Mouse (Mus musculus): ENCODE measurements around the gene Nhej1. TPM values are rescaled to one million over a fixed set of nuclear protein-coding genes. Genes with fewer than 3 reads are reported as not detected.

Gene Nhej1
- polyA plus RNA-seq (2015; fragmentation: Nextera tagmentation; extraction: Ambion mirVana) = 8.4 and 10.6 TPM in 2 replicates

DNA sequence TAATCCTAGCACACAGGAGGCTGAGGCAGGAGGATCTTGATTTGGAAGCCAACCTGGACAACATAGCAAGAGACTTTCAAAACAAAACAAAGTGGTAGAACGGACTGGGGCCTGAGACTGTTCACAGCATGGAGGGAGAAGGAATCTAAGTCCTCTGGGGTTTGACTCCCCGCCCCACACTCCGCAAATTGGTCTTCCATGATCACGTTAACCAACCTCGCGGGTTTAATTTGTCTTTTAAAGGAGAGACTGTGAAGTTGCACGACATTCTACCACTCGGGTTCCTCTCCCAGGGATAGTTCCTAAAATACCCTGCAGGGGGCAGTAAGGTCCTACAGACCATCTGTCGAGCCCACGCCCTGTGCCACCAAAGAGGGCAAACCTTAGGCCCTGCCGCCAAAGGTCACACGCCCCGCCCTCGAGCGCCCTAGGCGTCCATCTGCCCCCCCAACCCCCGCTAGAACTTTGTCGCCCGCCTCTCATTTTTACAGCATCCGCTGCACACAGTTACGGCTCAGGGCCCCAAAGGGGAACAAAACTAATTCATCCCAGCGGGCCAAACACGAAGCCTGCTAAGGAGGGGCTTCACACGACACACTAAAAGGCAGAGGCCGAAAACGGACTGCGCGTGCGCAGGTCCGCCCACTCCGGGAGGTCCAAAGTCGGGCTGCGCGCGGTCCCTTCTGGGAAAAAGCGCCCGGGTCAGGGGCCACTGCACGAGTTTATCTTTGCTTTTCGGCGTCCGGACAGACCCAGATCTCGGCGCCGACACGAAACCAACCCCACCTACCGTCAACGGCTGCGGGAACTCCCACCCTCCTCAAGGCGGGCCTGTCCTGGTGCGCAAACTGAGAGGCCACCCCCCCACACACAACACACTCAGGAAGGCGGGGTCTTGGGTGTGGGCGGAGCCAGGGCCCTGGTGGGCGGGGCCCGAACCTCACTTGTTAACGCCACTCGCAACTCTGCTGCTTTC lies at the start of gene Nhej1:
Gene Nhej1 (minus strand): TSS at position 855 of the 976 bp plus-strand sequence.
- H3K27me3 ChIP-seq = 0 out of 2 replicates have a peak, but pooled peaks cover 3% of the 10 kb centered on the region
- 2% methylated on average over 56 of the region's 56 CpGs for WGBS
- peak within 1 kb of the TSS; percentile 66 for H3K9ac ChIP-seq
- H3K4me2 ChIP-seq = peak within 1 kb of the TSS; percentile 61
- peak; percentile 96 for ATAC-seq
- H3K4me1 ChIP-seq = 0 out of 2 replicates have a peak, but pooled peaks cover 5% of the 10 kb centered on the region
- H3K27ac ChIP-seq = peak within 1 kb of the TSS; percentile 91
- no peaks in the 10 kb centered on the region for H3K9me3 ChIP-seq (replicated peaks)
- peak within 1 kb of the TSS; percentile 56 for H3K4me3 ChIP-seq
- no peaks in the 10 kb centered on the region for H3K36me3 ChIP-seq (ENCODE audit: poor library complexity, severe bottlenecking)

DNA sequence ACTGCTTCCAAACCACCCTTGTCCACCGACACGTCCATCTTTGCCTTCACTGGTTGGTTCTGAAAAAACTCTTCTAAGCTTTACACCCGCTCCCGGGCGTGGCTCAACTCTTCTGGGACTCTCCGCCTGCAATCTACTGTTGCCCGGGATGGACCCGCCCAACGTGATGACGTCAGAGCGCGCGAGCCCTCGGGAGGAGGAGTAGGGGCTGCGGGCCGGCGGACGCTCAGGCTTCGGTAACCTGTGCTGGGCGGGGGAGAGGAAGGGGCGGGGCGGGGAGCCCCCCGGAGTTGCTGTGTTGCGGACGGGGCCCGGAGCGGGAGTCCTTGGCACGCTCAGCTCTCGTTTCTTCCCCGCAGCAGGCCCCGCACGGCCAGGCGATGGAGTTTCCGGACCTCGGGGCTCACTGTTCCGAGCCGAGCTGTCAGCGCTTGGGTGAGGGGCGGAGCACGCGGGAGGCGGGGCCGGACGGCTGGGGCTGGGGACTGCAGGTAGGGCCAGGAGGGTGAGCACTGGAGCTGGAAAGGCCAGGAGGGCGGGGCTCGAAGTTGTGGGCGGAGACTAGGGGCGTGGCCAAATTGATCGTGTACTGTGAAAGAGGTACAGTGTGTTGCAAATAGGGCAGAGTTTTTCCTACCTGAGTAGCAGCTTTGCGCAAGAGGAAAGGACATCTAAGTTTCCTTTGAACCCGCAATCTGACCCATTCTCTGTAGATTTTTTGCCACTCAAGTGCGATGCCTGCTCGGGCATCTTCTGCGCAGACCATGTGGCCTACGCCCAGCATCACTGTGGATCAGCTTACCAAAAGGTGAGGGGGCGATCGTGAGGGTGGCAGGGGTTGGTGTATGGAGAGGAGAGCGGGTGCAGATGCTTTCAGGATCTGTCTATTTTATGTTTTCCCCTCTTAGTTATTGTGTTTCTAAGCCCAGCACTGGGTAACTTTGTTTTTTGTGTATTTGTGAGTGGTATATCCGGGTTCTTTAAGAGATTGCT lies 43.8 kb upstream of the Nhej1 start, which contains the start of gene Zfand2b:
Gene Zfand2b (plus strand): TSS at position 175 of the 993 bp plus-strand sequence.
- Histone ChIP-seq H3K36me3 (ENCODE audit: poor library complexity, severe bottlenecking) (peaks cover 39% of the 10 kb centered on the region), H3K27ac (peak within 1 kb of the TSS; percentile 89), H3K4me3 (peak within 1 kb of the TSS; percentile 76), H3K4me1 (peaks cover 8% of the 10 kb centered on the region), H3K27me3 (no peaks in the 10 kb centered on the region), H3K4me2 (peak within 1 kb of the TSS; percentile 69), H3K9ac (peak within 1 kb of the TSS; percentile 70), H3K9me3 (replicated peaks) (no peaks in the 10 kb centered on the region)
- peak; percentile 97 for ATAC-seq
- 1% methylated on average over 51 of the region's 59 CpGs for WGBS

DNA sequence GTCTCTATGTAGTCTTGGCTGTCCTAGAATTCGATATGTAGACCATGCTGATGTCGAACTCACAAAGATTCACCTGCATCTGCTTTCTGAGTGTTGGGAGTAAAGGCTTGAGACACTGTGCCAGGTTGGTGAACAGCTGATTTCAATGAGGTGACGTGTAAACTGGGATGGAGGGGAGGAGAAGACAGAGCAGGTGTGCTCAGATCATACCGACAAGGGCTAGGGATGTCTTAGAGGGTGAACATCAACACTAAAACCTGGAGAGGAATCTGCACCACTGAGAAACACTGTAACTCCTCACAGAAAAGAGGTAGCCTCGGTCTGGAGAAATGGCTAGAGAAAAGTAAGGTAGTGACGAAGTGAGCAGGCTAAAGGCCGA lies 43.1 kb upstream of the Nhej1 start:
- Histone ChIP-seq H3K9ac (no peak overlapping the region), H3K27me3 (no peaks in the 10 kb centered on the region), H3K36me3 (ENCODE audit: poor library complexity, severe bottlenecking) (peaks cover 32% of the 10 kb centered on the region), H3K9me3 (replicated peaks) (no peaks in the 10 kb centered on the region), H3K4me3 (peak overlapping the region; percentile 76), H3K27ac (no peak overlapping the region), H3K4me2 (peak overlapping the region; percentile 69), H3K4me1 (peaks cover 8% of the 10 kb centered on the region)
- 6% methylated on average over 7 of the region's 7 CpGs for WGBS
- ATAC-seq = peak; percentile 46; the same call in 1 of the 2 replicates

DNA sequence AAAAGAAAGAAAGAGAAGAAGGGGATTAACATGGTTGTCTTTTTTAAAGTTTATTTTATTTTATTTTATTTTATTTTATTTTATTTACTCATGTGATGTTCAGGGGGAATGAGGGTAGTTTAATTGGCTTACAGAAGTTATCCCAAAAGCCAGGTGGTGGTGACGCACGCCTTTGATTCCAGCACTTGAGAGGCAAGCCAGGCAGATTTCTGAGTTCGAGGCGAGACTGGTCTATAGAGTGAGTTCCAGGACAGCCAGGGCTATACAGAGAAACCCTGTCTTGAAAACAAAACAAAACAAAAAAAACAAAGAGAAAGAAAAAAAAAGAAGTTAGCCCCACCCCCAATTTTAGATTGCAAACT lies 35.2 kb upstream of the Nhej1 start:
- Histone ChIP-seq H3K4me3 (no peak overlapping the region), H3K4me2 (no peak overlapping the region), H3K9ac (no peak overlapping the region), H3K27ac (no peak overlapping the region), H3K36me3 (ENCODE audit: poor library complexity, severe bottlenecking) (no peaks in the 10 kb centered on the region), H3K27me3 (no peaks in the 10 kb centered on the region), H3K4me1 (no peaks in the 10 kb centered on the region), H3K9me3 (replicated peaks) (no peaks in the 10 kb centered on the region)
- 76% methylated on average over 4 of the region's 4 CpGs for WGBS
- no peak for ATAC-seq

DNA sequence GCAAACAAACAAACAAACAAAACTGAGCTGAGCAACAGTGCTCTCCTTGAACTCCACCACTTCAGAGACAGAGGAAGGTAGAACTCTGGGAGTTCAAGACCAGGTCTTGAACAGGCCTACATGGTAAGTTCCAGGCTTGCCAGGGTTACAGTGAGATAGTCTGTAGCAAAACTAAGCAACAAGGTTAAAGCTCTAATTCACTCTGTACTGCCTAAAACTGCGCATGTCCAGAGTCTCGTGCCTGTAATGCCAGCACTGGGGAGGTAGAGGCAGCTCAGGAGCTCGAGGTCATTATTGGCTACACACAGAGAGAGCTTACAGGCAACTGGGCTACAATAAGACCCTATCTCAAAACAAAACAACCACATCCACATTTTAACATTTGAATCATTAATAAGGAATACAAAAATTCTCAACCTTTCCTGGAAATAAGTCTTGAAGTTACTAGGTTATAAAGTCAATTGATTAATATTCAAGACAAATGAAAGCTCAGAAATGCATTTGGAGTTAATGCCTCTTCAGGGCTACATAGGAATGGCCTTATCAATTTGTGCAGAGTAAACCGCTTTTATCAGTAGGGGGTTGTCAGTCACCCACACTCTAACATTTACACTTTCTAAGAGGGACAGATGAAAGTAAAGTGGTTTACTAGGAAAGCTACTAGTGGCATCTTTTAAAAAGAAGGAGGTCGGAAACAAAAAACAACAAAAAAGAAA lies 34.7 kb upstream of the Nhej1 start:
- Histone ChIP-seq H3K9me3 (replicated peaks) (no peaks in the 10 kb centered on the region), H3K4me2 (no peak overlapping the region), H3K4me3 (no peak overlapping the region), H3K4me1 (no peaks in the 10 kb centered on the region), H3K36me3 (ENCODE audit: poor library complexity, severe bottlenecking) (no peaks in the 10 kb centered on the region), H3K9ac (no peak overlapping the region), H3K27me3 (no peaks in the 10 kb centered on the region), H3K27ac (no peak overlapping the region)
- no peak for ATAC-seq
- WGBS = 69% methylated on average over 5 of the region's 5 CpGs

DNA sequence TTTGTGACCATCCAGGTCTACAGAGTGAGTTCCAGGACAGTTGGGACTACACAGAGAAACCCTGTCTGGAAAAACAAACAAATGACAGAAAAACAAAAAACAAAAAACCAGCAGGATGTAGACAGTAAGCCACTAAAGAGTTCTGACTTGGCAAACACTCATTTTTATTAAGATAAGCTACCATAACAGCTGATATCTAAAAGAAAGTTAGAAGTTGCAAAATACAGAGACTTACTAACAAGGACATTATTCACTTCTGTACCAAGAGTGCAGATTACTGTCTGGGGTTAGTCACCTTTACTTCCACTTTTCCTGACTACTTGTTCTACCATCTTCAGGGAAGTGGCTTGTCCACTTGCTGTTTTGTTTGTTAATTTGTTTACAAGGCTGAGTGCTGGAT lies 34.0 kb upstream of the Nhej1 start:
- Histone ChIP-seq H3K36me3 (ENCODE audit: poor library complexity, severe bottlenecking) (no peaks in the 10 kb centered on the region), H3K4me3 (no peak overlapping the region), H3K9me3 (replicated peaks) (no peaks in the 10 kb centered on the region)

DNA sequence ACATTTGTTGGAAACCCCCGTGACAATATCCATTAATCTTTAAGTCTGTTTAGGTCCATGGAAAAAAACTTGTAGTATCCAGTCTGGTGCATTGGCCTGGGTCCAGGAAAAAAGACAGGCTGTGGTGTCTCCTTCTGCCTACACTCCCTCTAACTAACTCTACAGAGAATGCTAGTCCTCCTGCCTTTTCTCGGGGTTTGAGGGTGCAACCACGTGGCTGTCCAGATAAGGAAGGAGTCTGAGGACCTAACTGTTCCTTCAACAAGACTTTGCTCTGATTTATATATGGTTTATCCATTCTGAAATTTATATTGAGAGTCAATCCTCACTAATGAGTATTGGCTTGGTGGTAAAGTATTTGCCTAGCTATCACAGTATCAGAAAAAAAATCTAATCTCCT lies 30.8 kb upstream of the Nhej1 start:
- no peak for ATAC-seq
- no peaks in the 10 kb centered on the region for H3K4me1 ChIP-seq
- no peak overlapping the region for H3K4me2 ChIP-seq
- no peaks in the 10 kb centered on the region for H3K27me3 ChIP-seq
- no peaks in the 10 kb centered on the region for H3K36me3 ChIP-seq (ENCODE audit: poor library complexity, severe bottlenecking)
- H3K27ac ChIP-seq = no peak overlapping the region
- 76% methylated on average over 3 of the region's 3 CpGs for WGBS
- H3K9ac ChIP-seq = no peak overlapping the region
- no peaks in the 10 kb centered on the region for H3K9me3 ChIP-seq (replicated peaks)
- no peak overlapping the region for H3K4me3 ChIP-seq

More for the DNA sequence above, 34.0 kb upstream of the Nhej1 start:
- no peak for ATAC-seq
- Histone ChIP-seq H3K4me2 (no peak overlapping the region), H3K27ac (no peak overlapping the region), H3K4me1 (no peaks in the 10 kb centered on the region), H3K27me3 (no peaks in the 10 kb centered on the region), H3K9ac (no peak overlapping the region)

DNA sequence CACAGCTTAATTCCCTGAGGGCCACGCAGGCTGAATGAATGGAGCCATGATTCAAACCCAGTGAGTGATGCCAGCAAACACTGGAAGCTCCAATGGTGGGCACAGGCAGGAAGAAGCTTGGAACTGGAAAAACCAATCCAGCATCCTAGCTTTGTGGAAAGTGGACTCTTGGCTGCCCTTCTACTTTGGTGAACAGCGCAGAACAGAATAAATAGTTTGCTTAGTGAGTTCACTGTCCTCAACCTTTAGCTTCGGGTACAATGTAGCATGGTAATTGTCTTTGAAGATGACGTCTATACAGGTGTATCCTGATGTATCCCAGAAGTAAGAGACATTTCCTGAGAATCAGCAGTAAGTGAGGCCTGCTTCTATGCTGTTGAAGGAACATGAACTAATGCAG lies 23.7 kb upstream of the Nhej1 start:
- H3K27ac ChIP-seq = no peak overlapping the region
- peaks cover 56% of the 10 kb centered on the region for H3K36me3 ChIP-seq (ENCODE audit: poor library complexity, severe bottlenecking)
- no peak overlapping the region for H3K9ac ChIP-seq
- no peak for ATAC-seq
- no peak overlapping the region for H3K4me3 ChIP-seq
- H3K27me3 ChIP-seq = no peaks in the 10 kb centered on the region
- peaks cover 9% of the 10 kb centered on the region for H3K4me1 ChIP-seq
- 91% methylated on average over 4 of the region's 4 CpGs for WGBS
- H3K9me3 ChIP-seq (replicated peaks) = no peaks in the 10 kb centered on the region
- no peak overlapping the region for H3K4me2 ChIP-seq

DNA sequence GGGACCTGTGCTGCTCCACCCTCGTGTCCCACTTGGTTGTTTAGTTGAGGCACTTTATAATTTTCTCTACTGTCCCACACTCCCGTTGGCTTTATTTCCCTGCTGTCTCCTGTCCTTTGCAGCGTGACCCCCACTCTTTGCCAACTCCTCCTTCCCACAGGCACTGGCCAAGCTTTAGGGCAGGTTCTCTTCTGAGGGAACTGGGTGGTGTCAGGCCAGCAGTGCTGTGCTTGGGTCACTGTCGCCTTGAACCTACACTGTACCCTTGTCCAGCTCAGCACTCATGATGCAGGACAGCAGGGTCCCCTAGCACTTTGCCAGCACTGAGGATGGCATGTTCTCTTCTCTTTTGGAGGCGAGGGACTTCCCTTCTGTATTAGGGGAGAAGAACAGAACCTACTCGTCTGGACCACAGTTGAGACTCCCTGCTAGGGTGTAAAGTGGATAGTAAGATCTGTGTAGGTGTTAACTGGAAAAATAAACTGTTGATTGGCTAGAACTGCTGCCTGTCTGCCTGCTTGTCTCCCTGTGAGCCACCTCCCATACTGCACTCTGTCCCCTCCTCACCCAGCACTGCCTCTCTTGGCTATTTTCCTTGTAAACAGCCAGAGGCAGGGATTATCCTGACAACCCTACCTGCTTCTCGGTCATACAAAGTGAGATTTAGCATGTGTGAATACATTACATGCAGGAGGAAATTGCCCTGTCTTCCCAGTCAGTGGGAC lies 22.6 kb upstream of the Nhej1 start:
- H3K36me3 ChIP-seq (ENCODE audit: poor library complexity, severe bottlenecking) = peaks cover 56% of the 10 kb centered on the region
- ATAC-seq = no peak
- no peak overlapping the region for H3K4me3 ChIP-seq
- no peak overlapping the region for H3K27ac ChIP-seq
- 82% methylated on average over 7 of the region's 7 CpGs for WGBS
- no peaks in the 10 kb centered on the region for H3K27me3 ChIP-seq
- H3K9ac ChIP-seq = no peak overlapping the region
- no peak overlapping the region for H3K4me2 ChIP-seq
- peaks cover 14% of the 10 kb centered on the region for H3K4me1 ChIP-seq
- no peaks in the 10 kb centered on the region for H3K9me3 ChIP-seq (replicated peaks)

DNA sequence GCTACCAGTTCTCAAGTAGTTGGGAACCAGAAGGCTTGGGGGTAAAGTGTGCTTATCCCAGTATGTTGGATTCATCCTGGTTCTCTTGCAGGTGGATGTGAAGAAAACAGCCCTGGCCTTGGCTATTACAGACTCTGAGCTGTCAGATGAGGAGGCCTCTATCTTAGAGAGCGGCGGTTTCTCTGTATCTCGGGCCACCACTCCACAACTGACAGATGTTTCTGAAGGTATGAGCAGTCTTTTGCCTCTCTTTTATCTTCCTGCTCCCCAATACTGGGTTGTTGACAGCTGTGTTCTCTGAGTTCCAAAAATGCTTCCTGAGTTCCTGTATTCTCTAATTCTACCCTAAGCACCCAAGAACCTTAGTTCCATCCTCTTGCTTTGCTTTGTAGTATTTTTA lies 20.6 kb upstream of the Nhej1 start:
- Histone ChIP-seq H3K9ac (no peak overlapping the region), H3K4me2 (no peak overlapping the region), H3K27me3 (no peaks in the 10 kb centered on the region), H3K36me3 (ENCODE audit: poor library complexity, severe bottlenecking) (peaks cover 56% of the 10 kb centered on the region), H3K9me3 (replicated peaks) (no peaks in the 10 kb centered on the region), H3K4me3 (no peak overlapping the region), H3K27ac (no peak overlapping the region), H3K4me1 (peaks cover 23% of the 10 kb centered on the region)
- ATAC-seq = no peak
- WGBS = 95% methylated on average over 3 of the region's 3 CpGs

All from forebrain, embryonic 13.5 days (tissue).